Mouse (Mus musculus) retina, postnatal 7 days (tissue): ENCODE data around the gene Nkx3-2.

Experiments
- DNase-seq: peaks from one replicate; pipeline ENCODE4 v3.0.0-alpha.2; 2012; ENCODE audit warnings: low read depth, low spot score

Gene Nkx3-2

GRCm38 (mm10) chr5:41762141-41762946 is 2.0 kb downstream of the Nkx3-2 start:
- no peak for DNase-seq

GRCm38 (mm10) chr5:41761509-41762140 is 2.7 kb downstream of the Nkx3-2 start:
- no peak for DNase-seq

GRCm38 (mm10) chr5:41760831-41761508 is 3.3 kb downstream of the Nkx3-2 start:
- DNase-seq, result no peak

GRCm38 (mm10) chr5:41760071-41760470 is 4.2 kb downstream of the Nkx3-2 start:
- no peak for DNase-seq

- no peak for DNase-seq
Observed at GRCm38 (mm10) chr5:41758671-41759639, 5.3 kb downstream of the Nkx3-2 start.

- DNase-seq, result no peak
Observed at GRCm38 (mm10) chr5:41757338-41757737, 7.0 kb downstream of the Nkx3-2 start.

GRCm38 (mm10) chr5:41756396-41756795 is 7.9 kb downstream of the Nkx3-2 start:
- no peak for DNase-seq

- DNase-seq, result no peak
Observed at GRCm38 (mm10) chr5:41755373-41755960, 8.8 kb downstream of the Nkx3-2 start.

- DNase-seq, result no peak
Observed at GRCm38 (mm10) chr5:41754836-41755235, 9.5 kb downstream of the Nkx3-2 start.

- no peak for DNase-seq
Observed at GRCm38 (mm10) chr5:41754226-41754775, 10.0 kb downstream of the Nkx3-2 start.

- DNase-seq, result no peak
Observed at GRCm38 (mm10) chr5:41752721-41753120, 11.6 kb downstream of the Nkx3-2 start.

GRCm38 (mm10) chr5:41744898-41745780 is 19.2 kb downstream of the Nkx3-2 start:
- no peak for DNase-seq

- no peak for DNase-seq
Observed at GRCm38 (mm10) chr5:41744234-41744633, 20.1 kb downstream of the Nkx3-2 start.

GRCm38 (mm10) chr5:41738817-41739216 is 25.5 kb downstream of the Nkx3-2 start:
- no peak for DNase-seq

GRCm38 (mm10) chr5:41737039-41737438 is 27.3 kb downstream of the Nkx3-2 start:
- DNase-seq, result no peak

- no peak for DNase-seq
Observed at GRCm38 (mm10) chr5:41727017-41727416, 37.3 kb downstream of the Nkx3-2 start.

- no peak for DNase-seq
Observed at GRCm38 (mm10) chr5:41725573-41725972, 38.7 kb downstream of the Nkx3-2 start.
